Mouse (Mus musculus) limb, embryonic 10.5 days (tissue): ENCODE measurements around the gene Sacs. TPM values are rescaled to one million over a fixed set of nuclear protein-coding genes. Genes with fewer than 3 reads are reported as not detected.
"Not testable (repeated sequence)": the region's sequence is repeated elsewhere in the genome, so short reads cannot be mapped to it uniquely, and the experiment has no call there.

Source experiments
- DNase-seq: peaks from one replicate; pipeline ENCODE4 v3.0.0-alpha.2; 2017; ENCODE audit warnings: low spot score
- H3K27ac ChIP-seq: fragments of 300-500 bp; sonication (generic); 2 replicates; pipeline ENCODE4 v1.5.1; 2016; ENCODE audit warnings: mild to moderate bottlenecking
- H3K27me3 ChIP-seq: fragments of 300-500 bp; sonication (generic); 2 replicates; pipeline ENCODE4 v1.6.1; 2016; ENCODE audit warnings: low read depth, mild to moderate bottlenecking; ENCODE audit not compliant: poor library complexity, severe bottlenecking
- H3K36me3 ChIP-seq: fragments of 300-500 bp; sonication (generic); 2 replicates; pipeline ENCODE4 v1.6.1; 2016; ENCODE audit warnings: mild to moderate bottlenecking, moderate library complexity
- H3K4me1 ChIP-seq: fragments of 300-500 bp; sonication (generic); 2 replicates; pipeline ENCODE4 v1.6.1; 2016
- H3K4me3 ChIP-seq: fragments of 300-500 bp; sonication (generic); 2 replicates; pipeline ENCODE4 v1.5.1; 2016; ENCODE audit warnings: mild to moderate bottlenecking, moderate library complexity
- H3K9me3 ChIP-seq: fragments of 300-500 bp; sonication (generic); replicated peaks from 2 replicates; pipeline ENCODE4 v1.6.1; 2016; ENCODE audit warnings: mild to moderate bottlenecking
- WGBS: fragments of 180-500 bp; shearing (Covaris S2); methylation state at CpG from one replicate; pipeline ENCODE4 v1.1.7; 2016; 5-methylcytosine and 5-hydroxymethylcytosine counted together
- polyA plus RNA-seq: library from polyadenylated mRNA; unstranded; fragments of >200 nt; fragmentation: Nextera tagmentation; extraction: Ambion mirVana; gene quantifications from 2 replicates; pipeline ENCODE4 v1.2.1, GENCODE M21; 2016

Sacs gene
- polyA plus RNA-seq, 1 experiment from 2014 or later: 2.1 TPM

- H3K27me3 ChIP-seq: peaks cover 23% of the 10 kb centered on the region
- no peak overlapping the region for H3K4me3 ChIP-seq
- no peaks in the 10 kb centered on the region for H3K36me3 ChIP-seq
- DNase-seq: no peak
- H3K9me3 ChIP-seq: no peaks in the 10 kb centered on the region
- WGBS: 58% methylated on average over 5 of the region's 5 CpGs
- H3K4me1 ChIP-seq: peaks cover 5% of the 10 kb centered on the region; the same call in 1 of the 2 replicates
- no peak overlapping the region for H3K27ac ChIP-seq
Observed at GRCm38 (mm10) chr14:61134381-61135030, 3.8 kb upstream of the Sacs start.

DNA sequence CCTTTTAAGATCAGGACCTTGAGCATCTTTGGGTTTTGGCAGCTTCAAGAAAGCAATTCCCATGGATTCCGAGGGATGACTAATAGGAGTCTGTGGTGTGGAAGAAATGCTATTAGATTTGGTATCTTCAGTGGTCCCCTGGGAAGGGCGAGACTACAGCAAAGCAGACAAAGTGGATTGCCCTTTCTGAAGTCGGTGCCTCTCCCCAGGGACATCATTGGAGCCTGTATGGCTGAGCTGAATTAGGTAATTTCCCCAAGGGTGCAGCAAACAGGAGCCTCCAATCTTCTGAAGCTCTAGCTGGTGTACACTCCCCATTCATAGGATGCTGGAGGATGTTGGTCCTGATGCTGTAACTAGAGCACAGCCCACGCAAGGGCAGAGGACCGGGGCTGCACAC is 847 bp upstream of the Sacs start:
- no peaks in the 10 kb centered on the region for H3K9me3 ChIP-seq
- no peak for DNase-seq
- H3K27ac ChIP-seq: no peak overlapping the region
- WGBS: 75% methylated on average over 5 of the region's 5 CpGs
- peaks cover 5% of the 10 kb centered on the region; the same call in 1 of the 2 replicates for H3K4me1 ChIP-seq
- no peak overlapping the region for H3K4me3 ChIP-seq
- H3K36me3 ChIP-seq: no peaks in the 10 kb centered on the region
- peaks cover 32% of the 10 kb centered on the region for H3K27me3 ChIP-seq

DNA sequence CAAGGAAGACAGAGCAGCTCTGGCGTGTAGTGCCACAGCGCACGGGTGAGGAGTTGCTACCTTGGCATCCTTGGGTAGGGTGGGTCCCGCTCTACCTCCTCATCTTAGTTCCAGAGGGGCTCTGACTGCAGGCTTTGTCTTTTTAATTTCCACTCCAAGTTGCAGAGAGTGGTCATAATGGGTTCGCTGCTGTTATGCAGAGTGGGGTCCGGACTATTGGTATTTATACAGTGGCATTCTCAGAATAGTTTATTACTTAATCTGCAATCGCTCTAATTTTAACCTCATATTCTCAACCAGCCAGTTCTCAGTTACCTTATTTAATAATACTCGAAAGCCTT is 440 bp downstream of the Sacs start:
- DNase-seq: no peak
- H3K36me3 ChIP-seq: no peaks in the 10 kb centered on the region
- no peaks in the 10 kb centered on the region for H3K9me3 ChIP-seq
- 25% methylated on average over 8 of the region's 8 CpGs for WGBS
- H3K4me3 ChIP-seq: peak overlapping the region; percentile 55
- peak overlapping the region; percentile 72 for H3K27ac ChIP-seq
- H3K4me1 ChIP-seq: peaks cover 12% of the 10 kb centered on the region
- peaks cover 32% of the 10 kb centered on the region for H3K27me3 ChIP-seq

GRCm38 (mm10) chr14:61143358-61143757 is 5.1 kb downstream of the Sacs start:
- H3K4me1 ChIP-seq: peaks cover 13% of the 10 kb centered on the region
- H3K36me3 ChIP-seq: no peaks in the 10 kb centered on the region
- H3K9me3 ChIP-seq: no peaks in the 10 kb centered on the region
- DNase-seq: no peak
- 56% methylated on average over 8 of the region's 8 CpGs for WGBS
- H3K4me3 ChIP-seq: no peak overlapping the region
- H3K27ac ChIP-seq: no peak overlapping the region
- peaks cover 20% of the 10 kb centered on the region for H3K27me3 ChIP-seq

DNA sequence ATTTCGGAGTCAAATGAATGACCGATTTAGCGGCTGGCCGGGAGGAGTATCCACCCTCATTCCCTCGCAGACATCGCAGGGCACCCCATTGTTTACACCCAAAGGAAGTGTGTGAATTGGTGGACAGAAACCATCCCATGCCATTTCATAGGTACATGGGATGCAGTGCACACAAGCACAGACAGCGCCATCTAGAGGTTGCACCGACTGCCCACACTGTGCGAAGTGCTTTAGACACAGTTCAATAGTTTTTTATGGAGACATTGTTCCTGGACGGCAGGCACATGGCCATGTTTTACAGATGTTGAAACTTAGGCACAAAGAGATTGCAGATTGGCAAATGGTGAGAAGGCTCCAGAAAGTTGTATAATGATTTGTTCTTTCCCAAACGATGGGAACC is 5.6 kb downstream of the Sacs start:
- peaks cover 15% of the 10 kb centered on the region for H3K27me3 ChIP-seq
- H3K9me3 ChIP-seq: no peaks in the 10 kb centered on the region
- H3K36me3 ChIP-seq: no peaks in the 10 kb centered on the region
- 41% methylated on average over 11 of the region's 11 CpGs for WGBS
- H3K4me3 ChIP-seq: no peak overlapping the region
- H3K27ac ChIP-seq: no peak overlapping the region
- H3K4me1 ChIP-seq: peaks cover 9% of the 10 kb centered on the region
- DNase-seq: peak; percentile 61

DNA sequence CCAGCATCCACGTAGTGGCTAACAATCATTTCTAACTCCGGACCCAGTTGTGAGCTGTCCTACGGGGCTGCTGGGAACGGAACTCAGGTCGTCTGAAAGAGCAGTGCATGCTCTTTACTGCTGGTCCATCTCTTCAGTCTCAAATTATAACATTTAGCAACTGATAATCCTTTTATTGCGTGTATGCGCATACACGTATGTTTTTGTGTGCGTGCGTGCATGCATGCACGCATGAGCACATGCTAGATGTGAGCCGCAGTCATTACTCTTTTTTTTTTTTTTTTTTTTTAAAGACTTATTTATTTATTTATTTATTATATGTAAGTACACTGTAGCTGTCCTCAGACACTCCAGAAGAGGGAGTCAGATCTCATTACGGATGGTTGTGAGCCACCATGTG is 12.2 kb downstream of the Sacs start:
- H3K27ac ChIP-seq, H3K36me3 ChIP-seq, H3K9me3 ChIP-seq, H3K4me3 ChIP-seq, DNase-seq, H3K4me1 ChIP-seq, H3K27me3 ChIP-seq: not testable (repeated sequence)
- WGBS: 93% methylated on average over 12 of the region's 13 CpGs

- Histone ChIP-seq H3K4me1 (no peaks in the 10 kb centered on the region), H3K27me3 (no peaks in the 10 kb centered on the region), H3K9me3 (no peaks in the 10 kb centered on the region), H3K4me3 (no peak overlapping the region), H3K36me3 (no peaks in the 10 kb centered on the region), H3K27ac (no peak overlapping the region)
- 86% methylated on average over 6 of the region's 6 CpGs for WGBS
- DNase-seq: no peak
Observed at GRCm38 (mm10) chr14:61154900-61155585, 16.8 kb downstream of the Sacs start.

DNA sequence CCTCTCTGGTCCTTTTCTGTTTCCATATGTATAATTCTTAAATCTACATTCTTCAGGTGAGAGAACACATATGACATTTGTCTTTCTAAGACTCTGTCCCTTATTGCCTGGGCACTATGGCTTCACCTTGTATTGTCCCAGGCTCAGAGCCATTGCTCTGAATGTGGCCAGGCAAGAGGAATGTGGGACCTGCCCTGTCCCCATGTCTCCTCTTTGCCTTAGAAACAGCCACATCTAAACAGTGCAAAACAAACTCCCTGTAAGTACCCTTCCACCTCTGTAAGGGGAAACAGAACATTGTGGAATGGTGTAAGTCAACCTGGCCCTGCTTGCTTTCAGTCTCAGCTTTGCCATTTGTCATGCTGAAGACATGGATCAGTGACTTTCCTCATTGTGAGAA is 17.4 kb downstream of the Sacs start:
- H3K9me3 ChIP-seq: no peaks in the 10 kb centered on the region
- no peaks in the 10 kb centered on the region for H3K27me3 ChIP-seq
- H3K36me3 ChIP-seq: no peaks in the 10 kb centered on the region
- H3K4me1 ChIP-seq: no peaks in the 10 kb centered on the region
- no peak overlapping the region for H3K27ac ChIP-seq
- no peak for DNase-seq
- no peak overlapping the region for H3K4me3 ChIP-seq

DNA sequence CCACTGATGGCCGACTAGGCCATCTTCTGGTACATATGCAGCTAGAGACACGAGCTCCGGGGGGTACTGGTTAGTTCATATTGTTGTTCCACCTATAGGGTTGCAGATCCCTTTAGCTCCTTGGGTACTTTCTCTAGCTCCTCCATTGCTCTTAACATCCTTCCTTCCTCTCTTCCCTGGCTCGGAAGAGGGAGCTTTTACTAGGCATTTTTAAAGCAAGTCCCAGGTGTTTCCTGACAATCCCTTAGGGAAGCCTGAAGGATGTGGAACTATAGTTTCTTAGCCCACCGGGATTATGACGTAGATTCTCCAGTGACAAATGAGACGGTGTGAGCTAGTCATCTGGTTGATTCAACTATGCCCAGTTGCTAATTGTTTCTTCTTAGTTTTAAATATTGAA is 19.2 kb downstream of the Sacs start:
- WGBS: 82% methylated on average over 7 of the region's 7 CpGs
- DNase-seq, H3K9me3 ChIP-seq, H3K36me3 ChIP-seq, H3K4me3 ChIP-seq, H3K27me3 ChIP-seq, H3K27ac ChIP-seq: not testable (repeated sequence)
- peaks cover 13% of the 10 kb centered on the region for H3K4me1 ChIP-seq

- H3K27ac ChIP-seq: no peak overlapping the region; the same call in 1 of the 2 replicates
- no peaks in the 10 kb centered on the region for H3K36me3 ChIP-seq
- DNase-seq: no peak
- H3K4me1 ChIP-seq: peaks cover 13% of the 10 kb centered on the region
- H3K9me3 ChIP-seq: no peaks in the 10 kb centered on the region
- 93% methylated on average over 1 of the region's 1 CpGs for WGBS
- no peaks in the 10 kb centered on the region for H3K27me3 ChIP-seq
- no peak overlapping the region for H3K4me3 ChIP-seq
Observed at GRCm38 (mm10) chr14:61160920-61161319, 22.7 kb downstream of the Sacs start.

GRCm38 (mm10) chr14:61161367-61162334 is 23.4 kb downstream of the Sacs start:
- Histone ChIP-seq H3K4me3 (no peak overlapping the region), H3K27ac (peak overlapping the region; percentile 37; the same call in 1 of the 2 replicates), H3K9me3 (no peaks in the 10 kb centered on the region), H3K27me3 (no peaks in the 10 kb centered on the region), H3K4me1 (peaks cover 13% of the 10 kb centered on the region), H3K36me3 (no peaks in the 10 kb centered on the region)
- DNase-seq: no peak
- 81% methylated on average over 10 of the region's 10 CpGs for WGBS

GRCm38 (mm10) chr14:61164461-61164860 is 26.2 kb downstream of the Sacs start:
- no peaks in the 10 kb centered on the region for H3K36me3 ChIP-seq
- peaks cover 13% of the 10 kb centered on the region for H3K4me1 ChIP-seq
- H3K27me3 ChIP-seq: peaks cover 15% of the 10 kb centered on the region
- WGBS: 85% methylated on average over 3 of the region's 3 CpGs
- no peak overlapping the region for H3K4me3 ChIP-seq
- DNase-seq: no peak
- H3K9me3 ChIP-seq: no peaks in the 10 kb centered on the region
- H3K27ac ChIP-seq: no peak overlapping the region

DNA sequence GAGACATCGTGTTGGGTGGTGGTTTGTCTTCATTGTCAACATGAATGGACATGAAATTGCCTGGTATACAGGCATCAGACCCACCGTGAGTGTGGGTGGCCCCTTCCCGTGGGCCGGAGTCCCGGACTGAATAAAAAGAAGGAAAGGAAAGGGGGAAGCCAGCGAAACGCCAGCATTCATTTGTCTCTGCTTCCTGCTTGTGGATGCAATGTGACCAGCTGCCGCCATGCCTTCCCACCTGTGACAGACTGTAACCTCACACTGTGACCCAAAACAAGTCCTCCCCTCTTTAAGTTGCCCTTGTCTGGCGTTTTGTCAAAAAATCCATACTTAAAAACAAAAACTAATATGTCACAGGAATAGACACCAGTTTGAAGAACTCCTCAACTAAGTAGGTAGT is 27.7 kb downstream of the Sacs start:
- H3K36me3 ChIP-seq: no peaks in the 10 kb centered on the region
- 88% methylated on average over 9 of the region's 9 CpGs for WGBS

More for the DNA sequence above, 27.7 kb downstream of the Sacs start:
- H3K9me3 ChIP-seq: no peaks in the 10 kb centered on the region
- H3K4me1 ChIP-seq: peaks cover 12% of the 10 kb centered on the region
- no peak overlapping the region for H3K27ac ChIP-seq
- DNase-seq: no peak
- no peak overlapping the region for H3K4me3 ChIP-seq
- peaks cover 16% of the 10 kb centered on the region for H3K27me3 ChIP-seq
